Mouse (Mus musculus) 3T3-L1 (cell line): ENCODE data around the gene Igf1r.
A peak's percentile ranks its signal among the peaks of the same experiment; 100 is the strongest.
"Not testable (repeated sequence)": the region's sequence is repeated elsewhere in the genome, so short reads cannot be mapped to it uniquely, and the experiment has no call there.

Source experiments
- DNase-seq: peaks from one replicate; pipeline ENCODE4 v3.0.0-alpha.2; 2015; ENCODE audit warnings: low read depth, low spot score

The Igf1r gene

DNA sequence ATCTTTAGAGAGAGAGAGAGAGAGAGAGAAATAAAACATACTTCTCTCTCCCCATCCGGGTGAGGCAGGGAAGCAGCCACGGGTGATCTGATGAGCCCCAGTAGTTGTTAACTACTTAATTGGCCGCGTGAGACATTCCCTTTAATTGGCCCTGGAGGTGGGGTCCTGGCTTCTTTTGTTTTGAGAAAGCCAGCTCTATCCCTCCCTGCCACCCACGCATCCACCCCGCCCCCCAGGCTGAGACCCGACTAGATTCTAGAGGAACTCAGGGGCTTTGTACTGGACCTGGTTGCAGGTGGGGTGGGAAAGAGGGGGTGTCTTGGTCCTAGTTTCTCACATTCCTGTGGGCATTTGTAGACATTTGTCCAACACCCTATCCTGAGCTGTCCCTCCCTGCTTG, 312.8 kb downstream of the Igf1r start:
- no peak for DNase-seq

- DNase-seq: peak; percentile 78
Observed at GRCm38 (mm10) chr7:68266691-68267090, 314.1 kb downstream of the Igf1r start.

GRCm38 (mm10) chr7:68270551-68270950, 317.9 kb downstream of the Igf1r start:
- no peak for DNase-seq

DNA sequence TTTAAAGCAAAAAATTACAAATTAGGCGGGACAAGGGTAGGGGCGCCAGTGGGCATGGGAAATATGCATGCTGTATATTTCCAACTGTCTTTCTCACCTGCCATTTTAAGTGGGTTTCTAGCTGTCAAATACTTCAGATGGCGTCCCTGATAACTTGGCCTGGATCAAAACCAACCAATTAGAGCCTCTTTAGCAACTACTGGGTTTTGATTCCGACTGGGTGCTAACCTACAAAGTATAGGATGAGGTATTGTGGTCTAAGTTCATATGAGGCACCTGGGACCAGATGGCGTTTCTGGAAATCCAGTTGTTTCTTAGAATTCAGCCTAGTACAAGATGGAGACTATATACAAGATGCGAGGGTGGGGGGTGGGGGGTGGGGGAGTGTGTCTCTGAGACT, 319.2 kb downstream of the Igf1r start:
- DNase-seq: no peak

- no peak for DNase-seq
Observed at GRCm38 (mm10) chr7:68272607-68273006, 320.0 kb downstream of the Igf1r start.

GRCm38 (mm10) chr7:68273515-68273914, 320.9 kb downstream of the Igf1r start, which contains the start of gene Fam169b:
Gene Fam169b (plus strand): TSS chr7:68273839.
- no peak for DNase-seq

DNA sequence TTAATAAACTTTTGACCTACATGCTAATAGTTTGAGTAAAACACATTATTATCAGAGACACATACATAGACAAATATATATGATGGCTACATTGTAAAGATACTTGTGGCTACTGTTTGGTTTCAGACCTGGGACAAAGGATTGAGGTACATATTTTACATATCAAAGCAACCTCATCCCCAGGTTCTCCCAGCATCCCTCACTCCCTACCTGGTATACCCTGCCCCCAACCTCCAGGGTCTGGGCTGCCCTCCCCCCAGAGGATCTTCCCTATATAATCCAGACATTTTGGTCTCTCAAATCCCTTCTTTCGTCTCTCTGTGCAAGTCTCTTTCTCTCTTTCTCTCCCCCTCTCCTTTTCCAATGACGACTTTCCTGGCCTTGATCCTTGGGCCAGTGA, 321.6 kb downstream of the Igf1r start:
- no peak for DNase-seq

GRCm38 (mm10) chr7:68274951-68275350, 322.3 kb downstream of the Igf1r start:
- no peak for DNase-seq

GRCm38 (mm10) chr7:68275445-68275837, 322.8 kb downstream of the Igf1r start:
- not testable (repeated sequence) for DNase-seq

- no peak for DNase-seq
Observed at GRCm38 (mm10) chr7:68275838-68276731, 323.5 kb downstream of the Igf1r start.

GRCm38 (mm10) chr7:68277054-68277896, 324.6 kb downstream of the Igf1r start:
- DNase-seq: peak; percentile 67

DNA sequence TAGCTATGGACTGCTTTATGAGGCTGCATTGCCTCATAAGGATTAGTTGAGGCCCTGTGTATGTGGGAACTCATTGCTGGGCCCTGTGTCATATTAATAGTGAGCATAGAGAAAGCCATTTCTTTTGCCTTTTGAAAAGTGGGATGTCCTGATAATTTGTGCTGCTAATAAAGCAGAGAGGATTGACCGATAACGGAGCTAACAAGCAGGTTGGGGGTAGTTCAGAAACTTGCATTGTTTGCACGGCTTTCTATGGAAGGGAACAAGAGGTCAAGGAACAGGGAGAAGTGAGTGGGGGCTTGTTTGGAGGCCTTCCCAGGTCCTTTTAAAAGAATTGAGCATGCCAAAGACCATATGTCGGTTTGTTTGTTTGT, 325.3 kb downstream of the Igf1r start:
- no peak for DNase-seq

- DNase-seq: no peak
Observed at GRCm38 (mm10) chr7:68278385-68278784, 325.8 kb downstream of the Igf1r start.

GRCm38 (mm10) chr7:68278908-68279307, 326.3 kb downstream of the Igf1r start:
- DNase-seq: no peak

DNA sequence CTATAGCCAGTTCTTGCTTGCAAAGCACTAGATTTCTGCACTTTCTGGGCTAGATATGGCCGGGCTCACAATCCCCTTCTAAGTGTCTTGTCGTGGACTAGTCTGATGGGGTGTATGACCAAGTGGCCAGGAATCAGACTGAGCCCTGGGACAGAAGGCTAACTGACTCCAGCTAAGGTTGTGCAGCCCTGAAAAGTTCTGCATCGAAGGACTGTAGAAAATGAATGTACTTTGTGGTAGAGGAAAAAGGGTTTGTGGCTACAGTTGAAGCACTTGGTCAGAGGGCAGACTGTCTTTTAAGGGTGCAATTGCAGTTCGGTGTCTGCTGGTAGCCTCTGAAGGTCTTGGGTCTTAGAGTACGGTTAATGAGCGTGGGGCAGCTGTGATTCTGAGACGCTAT, 326.9 kb downstream of the Igf1r start:
- DNase-seq: no peak

- peak; percentile 23 for DNase-seq
Observed at GRCm38 (mm10) chr7:68280352-68280869, 327.8 kb downstream of the Igf1r start.

DNA sequence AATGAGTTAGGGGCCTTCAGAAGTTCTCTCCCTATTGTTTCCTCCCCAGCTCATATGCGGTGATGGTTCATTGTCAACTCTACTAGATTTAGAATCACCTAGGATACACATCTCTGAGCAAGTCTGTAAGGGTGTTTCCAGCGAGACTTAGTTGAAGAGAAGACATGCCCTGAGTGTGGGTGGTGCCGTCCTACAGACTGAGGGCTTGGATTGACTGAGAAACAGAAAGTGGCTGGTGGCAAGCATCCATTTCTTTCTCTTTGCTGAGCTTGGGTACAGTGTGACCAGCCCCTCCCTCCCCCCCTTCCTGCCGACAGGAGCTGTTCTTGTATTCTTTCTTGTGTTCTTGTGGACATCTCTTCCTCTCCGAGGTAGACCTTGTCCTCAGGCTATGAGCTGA, 328.7 kb downstream of the Igf1r start:
- no peak for DNase-seq

- DNase-seq: no peak
Observed at GRCm38 (mm10) chr7:68282304-68283132, 329.9 kb downstream of the Igf1r start.

GRCm38 (mm10) chr7:68283133-68283520, 330.5 kb downstream of the Igf1r start:
- DNase-seq: not testable (repeated sequence)
